ENCODE assay signal across 28 mouse cellular contexts in genomic region chr6:54833427-54833826, GRCm38 (mm10).
"Had no signal": no experiment of that assay in that cellular context is flagged by ENCODE, and none has a peak within 500 bp of the region (broad histone marks: within the 10 kb centered on the region; RNA-seq: fewer than 3 reads in every experiment).

No protein-coding gene starts in this region.

- H3K4me3 ChIP-seq: gastrocnemius, adult 2 months; heart, adult 2 months; heart, embryonic 13.5 days; heart, embryonic 15.5 days; hindbrain, embryonic 10.5 days; hindbrain, embryonic 12.5 days; hindbrain, embryonic 15.5 days; kidney, embryonic 15.5 days; limb, embryonic 13.5 days; limb, embryonic 15.5 days; liver, embryonic 12.5 days had no signal

- H3K36me3 ChIP-seq: heart, embryonic 15.5 days; hindbrain, embryonic 10.5 days; hindbrain, embryonic 15.5 days; kidney, embryonic 15.5 days; limb, embryonic 15.5 days had no signal

- ATAC-seq: forebrain, embryonic 16.5 days; inflammation-experienced regulatory T-cells, adult 6 months; intestine, postnatal 0 days; liver, embryonic 12.5 days had no signal

- H3K27me3 ChIP-seq: heart, embryonic 13.5 days; heart, embryonic 15.5 days; hindbrain, embryonic 12.5 days; hindbrain, embryonic 15.5 days; kidney, embryonic 15.5 days; limb, embryonic 13.5 days; limb, embryonic 15.5 days; liver, embryonic 12.5 days had no signal

- DNase-seq: gastrocnemius, adult 2 months; gastrocnemius, postnatal 10 days; gastrocnemius, postnatal 25 days; heart, adult 2 months; heart, postnatal 14 days; heart, postnatal 4 days; kidney, adult 18-20 months; kidney, adult 9 months; kidney, postnatal 14 days; kidney, postnatal 36 days; layer of hippocampus, adult 9-11 months; layer of hippocampus, postnatal 36 days; left cerebral cortex, postnatal 4 days had no signal

- H3K9me3 ChIP-seq: heart, embryonic 15.5 days; hindbrain, embryonic 12.5 days; hindbrain, embryonic 15.5 days; kidney, embryonic 15.5 days; limb, embryonic 15.5 days; liver, embryonic 12.5 days had no signal

- H3K4me2 ChIP-seq: heart, embryonic 11.5 days; heart, embryonic 13.5 days; heart, embryonic 15.5 days; hindbrain, embryonic 12.5 days; hindbrain, embryonic 15.5 days; kidney, embryonic 15.5 days; limb, embryonic 13.5 days; limb, embryonic 15.5 days; liver, embryonic 12.5 days had no signal

- H3K9ac ChIP-seq: heart, embryonic 13.5 days; heart, embryonic 15.5 days; hindbrain, embryonic 12.5 days; hindbrain, embryonic 15.5 days; kidney, embryonic 15.5 days; limb, embryonic 13.5 days; limb, embryonic 15.5 days; liver, embryonic 12.5 days; liver, embryonic 14.5 days had no signal

- H3K27ac ChIP-seq: gastrocnemius, adult 2 months; heart, adult 2 months; heart, embryonic 13.5 days; heart, embryonic 15.5 days; hindbrain, embryonic 10.5 days; hindbrain, embryonic 12.5 days; hindbrain, embryonic 15.5 days; kidney, embryonic 15.5 days; kidney, postnatal 0 days; limb, embryonic 13.5 days; limb, embryonic 15.5 days; liver, embryonic 12.5 days; liver, embryonic 14.5 days had no signal
